Mouse (Mus musculus): Measurements from ENCODE around the gene Dbh.
A peak's percentile ranks its signal among the peaks of the same experiment; 100 is the strongest.

Dbh gene

GRCm38 (mm10) chr2:27164796-27165590 lies at the start of gene Dbh:
Gene Dbh (plus strand): TSS chr2:27165233.
- no peak for DNase-seq (ENCODE audit: low spot score)

- DNase-seq (ENCODE audit: low spot score), result no peak
Observed at GRCm38 (mm10) chr2:27118452-27118851, 46.6 kb upstream of the Dbh start.

GRCm38 (mm10) chr2:27119766-27120165 lies 45.3 kb upstream of the Dbh start:
- DNase-seq (ENCODE audit: low spot score), result no peak

GRCm38 (mm10) chr2:27120241-27120641 lies 44.8 kb upstream of the Dbh start:
- no peak for DNase-seq (ENCODE audit: low spot score)

- no peak for DNase-seq (ENCODE audit: low spot score)
Observed at GRCm38 (mm10) chr2:27121626-27122355, 43.2 kb upstream of the Dbh start.

- DNase-seq (ENCODE audit: low spot score), result no peak
Observed at GRCm38 (mm10) chr2:27122578-27122977, 42.5 kb upstream of the Dbh start.

- DNase-seq (ENCODE audit: low spot score), result no peak
Observed at GRCm38 (mm10) chr2:27123121-27123520, 41.9 kb upstream of the Dbh start.

GRCm38 (mm10) chr2:27125979-27126378 lies 39.1 kb upstream of the Dbh start:
- peak; percentile 26 for DNase-seq (ENCODE audit: low spot score)

GRCm38 (mm10) chr2:27126496-27126895 lies 38.5 kb upstream of the Dbh start:
- no peak for DNase-seq (ENCODE audit: low spot score)

- no peak for DNase-seq (ENCODE audit: low spot score)
Observed at GRCm38 (mm10) chr2:27128990-27129389, 36.0 kb upstream of the Dbh start.

GRCm38 (mm10) chr2:27135935-27136334 lies 29.1 kb upstream of the Dbh start:
- DNase-seq (ENCODE audit: low spot score), result no peak

- no peak for DNase-seq (ENCODE audit: low spot score)
Observed at GRCm38 (mm10) chr2:27136336-27136735, 28.7 kb upstream of the Dbh start.

- DNase-seq (ENCODE audit: low spot score), result no peak
Observed at GRCm38 (mm10) chr2:27136789-27137188, 28.2 kb upstream of the Dbh start.

- DNase-seq (ENCODE audit: low spot score), result no peak
Observed at GRCm38 (mm10) chr2:27138356-27138755, 26.7 kb upstream of the Dbh start.

- DNase-seq (ENCODE audit: low spot score), result no peak
Observed at GRCm38 (mm10) chr2:27141950-27142693, 22.9 kb upstream of the Dbh start, which contains the start of gene Fam163b. Gene Fam163b (minus strand): TSS chr2:27142491.

- DNase-seq (ENCODE audit: low spot score), result no peak
Observed at GRCm38 (mm10) chr2:27144957-27145356, 20.1 kb upstream of the Dbh start.

- DNase-seq (ENCODE audit: low spot score), result no peak
Observed at GRCm38 (mm10) chr2:27146840-27147239, 18.2 kb upstream of the Dbh start.

GRCm38 (mm10) chr2:27149457-27149856 lies 15.6 kb upstream of the Dbh start:
- DNase-seq (ENCODE audit: low spot score), result no peak

- DNase-seq (ENCODE audit: low spot score), result no peak
Observed at GRCm38 (mm10) chr2:27154466-27155185, 10.4 kb upstream of the Dbh start.

- no peak for DNase-seq (ENCODE audit: low spot score)
Observed at GRCm38 (mm10) chr2:27156596-27156995, 8.4 kb upstream of the Dbh start.

- no peak for DNase-seq (ENCODE audit: low spot score)
Observed at GRCm38 (mm10) chr2:27161526-27161925, 3.5 kb upstream of the Dbh start.

- no peak for DNase-seq (ENCODE audit: low spot score)
Observed at GRCm38 (mm10) chr2:27162656-27163055, 2.4 kb upstream of the Dbh start.
